Mouse (Mus musculus) left cerebral cortex, postnatal 14 days (tissue): ENCODE results near the gene Arhgap9. TPM values are rescaled to one million over a fixed set of nuclear protein-coding genes. Genes with fewer than 3 reads are reported as not detected.

ENCODE experiments used
- DNase-seq, 2 experiments: peaks; one replicate each; pipeline ENCODE4 v3.0.0; 2021 to 2022; ENCODE audit warnings: low spot score in 2 of 2, mixed read lengths in 1 of 2
- intact Hi-C: fragments of 180-260 bp; cut with DNase I; formaldehyde crosslinking; loops from one replicate; pipeline ENCODE4 v1.15.1; 2025
- long read RNA-seq, 2 experiments: library from polyadenylated mRNA; stranded (forward); transcript quantifications; one replicate each; pipeline ENCODE4 v2.0.0; 2021
- total RNA-seq, 2 experiments: library from RNA; stranded (reverse); gene quantifications; 2 replicates each; pipeline ENCODE4 v1.2.3; 2021

The Arhgap9 gene
- 1 to 10 TPM in 1 of 2 experiments, under 1 TPM in 1; 0.66 to 1.2 TPM for total RNA-seq
- long read RNA-seq, experiment 1, partial matches to known transcripts = 0 of 1 reads
- long read RNA-seq, experiment 1, other reads (novel, unspliced or antisense) = 0 of 1 reads
- long read RNA-seq, experiment 2, partial matches to known transcripts = 0 of 3 reads
- long read RNA-seq, experiment 2, other reads (novel, unspliced or antisense) = 0 of 3 reads

DNA sequence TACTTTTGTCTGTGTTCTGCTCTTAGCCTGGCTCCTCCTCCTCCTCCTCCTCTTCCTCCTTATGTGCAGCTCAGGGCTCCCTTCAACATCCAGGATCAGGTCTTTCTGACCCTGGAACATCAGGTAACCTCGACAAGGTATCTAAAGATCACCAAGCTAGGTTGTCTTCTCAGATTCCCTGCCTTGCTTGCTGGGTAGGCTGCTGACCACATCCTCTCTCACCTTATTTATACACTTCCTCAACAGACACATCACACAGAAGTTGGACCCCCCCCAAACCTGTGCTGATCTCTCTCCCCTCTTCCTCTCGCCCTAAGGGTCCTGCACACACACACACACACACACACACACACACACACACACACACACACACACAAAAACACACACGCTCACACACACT is at the start of gene Arhgap9:
Gene Arhgap9 (plus strand): TSS at position 344 of the 400 bp plus-strand sequence.
- DNase-seq = no peak
- intact Hi-C loops = no loop called here

DNA sequence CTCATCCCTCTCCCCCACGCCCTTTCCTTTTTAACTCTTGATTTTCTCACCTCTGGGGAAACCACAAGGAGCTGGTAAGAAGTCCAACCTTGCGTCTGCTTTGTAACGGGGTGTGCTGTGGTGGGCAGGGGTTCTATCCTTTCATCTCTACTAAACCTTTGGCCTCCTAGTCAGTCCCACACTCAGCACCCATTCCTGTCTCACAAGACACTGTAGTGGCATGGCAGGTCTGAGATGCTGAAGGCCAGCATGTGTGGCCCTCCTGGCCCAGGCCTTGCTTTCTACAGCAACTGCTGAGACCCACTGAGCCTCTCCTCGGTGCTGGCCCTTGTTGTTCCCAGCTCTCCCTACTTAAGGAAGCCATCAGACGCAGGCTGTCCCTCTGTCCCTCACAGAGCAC is 49.4 kb upstream of the Arhgap9 start:
- intact Hi-C loops = no loop called here
- DNase-seq = no peak

DNA sequence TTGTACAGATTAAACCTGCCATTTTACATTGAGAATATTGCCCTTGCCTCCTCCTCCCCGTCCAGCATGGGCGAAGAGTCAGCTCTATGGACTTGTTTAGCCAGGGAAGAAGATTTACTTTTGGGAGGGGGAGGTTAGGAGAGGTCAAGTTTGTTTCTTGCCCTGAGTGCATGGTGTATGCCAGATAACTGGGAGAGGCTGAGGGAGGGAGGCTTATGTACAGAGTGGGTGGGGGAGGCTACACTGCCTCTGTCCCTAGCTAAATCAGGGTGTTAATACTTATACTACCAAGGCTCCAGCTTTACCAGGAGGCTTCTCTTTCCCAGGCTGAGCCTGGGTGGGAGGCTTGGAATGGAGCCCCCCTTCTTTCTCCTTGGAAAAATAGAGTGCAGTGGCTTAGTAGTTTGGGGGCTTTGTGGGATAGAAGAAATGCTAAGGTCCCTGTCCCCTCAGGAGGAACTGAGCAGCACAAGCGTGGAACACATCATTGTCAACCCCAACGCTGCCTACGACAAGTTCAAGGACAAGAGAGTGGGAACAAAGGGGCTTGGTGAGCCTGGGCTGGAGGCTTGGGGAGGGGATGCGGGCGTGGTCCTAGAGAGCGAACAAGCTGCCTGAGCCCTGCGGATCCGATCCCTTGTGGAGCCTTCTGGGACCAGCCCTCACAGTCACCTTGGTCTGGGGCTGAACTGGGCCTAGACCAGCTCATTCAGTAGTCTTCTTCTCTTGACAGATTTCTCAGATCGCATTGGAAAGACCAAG is 47.3 kb upstream of the Arhgap9 start:
- intact Hi-C loops = no loop called here
- no peak for DNase-seq

DNA sequence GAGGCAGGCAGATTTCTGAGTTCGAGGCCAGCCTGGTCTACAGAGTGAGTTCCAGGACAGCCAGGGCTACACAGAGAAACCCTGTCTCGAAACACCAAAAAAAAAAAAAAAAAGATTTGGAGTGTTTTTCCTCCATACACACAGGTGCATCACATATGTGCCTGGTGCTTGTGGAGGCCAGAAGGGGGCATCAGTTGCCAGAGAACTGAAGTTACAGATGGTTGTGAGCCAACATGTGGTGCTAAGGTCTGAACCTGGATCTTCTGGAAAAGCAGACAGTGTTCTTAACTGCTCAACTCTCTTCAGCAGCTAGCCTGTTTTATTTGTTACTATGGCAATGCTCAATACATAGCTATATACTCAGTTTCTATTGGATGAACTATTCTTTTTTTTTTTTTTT is 42.0 kb upstream of the Arhgap9 start:
- DNase-seq = no peak
- intact Hi-C loops = no loop called here

DNA sequence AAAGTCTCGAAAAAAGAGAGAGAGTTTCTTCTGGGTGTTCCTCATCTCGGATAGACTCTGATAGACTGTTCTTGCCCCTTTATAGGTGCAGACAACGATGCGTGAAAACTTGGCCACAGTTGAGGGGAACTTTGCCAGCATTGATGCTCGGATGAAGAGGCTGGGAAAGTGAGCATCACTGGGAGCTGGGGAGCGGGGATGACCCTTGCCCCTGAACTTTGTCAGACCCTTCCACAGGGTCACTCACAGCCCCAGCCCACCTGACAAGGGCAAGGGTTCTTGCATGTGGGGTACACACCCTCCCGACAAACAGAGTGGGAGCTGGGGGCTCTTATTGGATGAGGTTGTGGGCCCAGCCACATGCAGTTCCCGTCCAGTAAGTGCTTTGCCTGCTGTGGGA is 40.4 kb upstream of the Arhgap9 start:
- intact Hi-C loops = no loop called here
- DNase-seq = no peak

DNA sequence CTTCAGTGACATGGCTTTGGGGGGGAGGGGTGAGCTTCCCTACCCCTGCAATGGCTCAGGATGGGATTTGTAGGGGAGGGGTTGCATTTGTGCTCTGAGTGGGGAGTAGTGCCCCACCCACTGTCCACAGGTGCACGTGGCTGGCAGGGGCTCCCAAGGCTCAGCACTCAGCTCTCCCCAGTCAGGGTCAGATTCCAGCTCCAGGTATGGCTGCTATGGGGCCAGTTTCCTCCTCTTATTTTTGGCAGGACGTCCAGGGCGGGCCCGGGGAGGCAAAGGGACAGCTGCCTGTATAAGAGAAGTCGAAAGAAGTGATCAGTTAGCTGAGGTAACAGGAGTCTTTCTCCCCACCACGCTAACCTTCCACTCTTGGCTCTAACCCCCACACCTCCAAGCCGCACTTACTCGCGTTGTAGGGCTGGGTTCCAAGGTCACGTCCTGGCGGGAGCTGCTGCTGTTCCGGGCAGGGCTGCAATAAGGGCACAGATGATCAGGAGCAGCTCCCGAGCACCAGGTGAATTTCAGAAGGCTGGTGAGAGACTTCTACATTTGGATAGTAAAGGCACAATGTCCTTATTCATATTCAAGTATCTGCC is 39.0 kb upstream of the Arhgap9 start:
- intact Hi-C loops = no loop called here
- DNase-seq = no peak

DNA sequence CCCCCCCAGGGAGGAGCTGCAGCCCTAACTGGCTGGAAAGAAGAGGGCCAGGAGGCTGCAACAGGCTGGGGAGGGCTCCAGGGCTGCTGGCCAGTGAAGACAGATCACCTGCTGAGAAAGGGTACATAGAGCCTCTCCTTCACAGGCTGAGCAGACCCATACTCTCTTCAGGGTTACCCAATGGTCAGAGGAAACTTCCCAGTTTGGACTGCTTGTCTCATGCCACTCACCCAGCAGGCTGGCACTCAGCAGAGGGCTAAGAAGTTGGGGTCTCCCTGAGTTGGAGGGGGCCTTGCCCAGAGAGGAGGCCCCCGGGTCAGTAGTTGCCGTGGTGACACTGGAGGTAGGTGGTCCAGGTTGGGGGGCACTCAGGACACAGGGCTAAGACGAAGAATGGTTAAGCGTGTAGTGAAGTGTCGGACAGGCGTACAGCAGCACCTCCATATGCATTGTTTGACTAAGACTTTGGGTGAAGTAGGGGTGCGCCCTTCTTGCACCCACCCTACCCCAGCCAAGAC is 37.6 kb upstream of the Arhgap9 start:
- no peak for DNase-seq
- intact Hi-C loops = no loop called here

DNA sequence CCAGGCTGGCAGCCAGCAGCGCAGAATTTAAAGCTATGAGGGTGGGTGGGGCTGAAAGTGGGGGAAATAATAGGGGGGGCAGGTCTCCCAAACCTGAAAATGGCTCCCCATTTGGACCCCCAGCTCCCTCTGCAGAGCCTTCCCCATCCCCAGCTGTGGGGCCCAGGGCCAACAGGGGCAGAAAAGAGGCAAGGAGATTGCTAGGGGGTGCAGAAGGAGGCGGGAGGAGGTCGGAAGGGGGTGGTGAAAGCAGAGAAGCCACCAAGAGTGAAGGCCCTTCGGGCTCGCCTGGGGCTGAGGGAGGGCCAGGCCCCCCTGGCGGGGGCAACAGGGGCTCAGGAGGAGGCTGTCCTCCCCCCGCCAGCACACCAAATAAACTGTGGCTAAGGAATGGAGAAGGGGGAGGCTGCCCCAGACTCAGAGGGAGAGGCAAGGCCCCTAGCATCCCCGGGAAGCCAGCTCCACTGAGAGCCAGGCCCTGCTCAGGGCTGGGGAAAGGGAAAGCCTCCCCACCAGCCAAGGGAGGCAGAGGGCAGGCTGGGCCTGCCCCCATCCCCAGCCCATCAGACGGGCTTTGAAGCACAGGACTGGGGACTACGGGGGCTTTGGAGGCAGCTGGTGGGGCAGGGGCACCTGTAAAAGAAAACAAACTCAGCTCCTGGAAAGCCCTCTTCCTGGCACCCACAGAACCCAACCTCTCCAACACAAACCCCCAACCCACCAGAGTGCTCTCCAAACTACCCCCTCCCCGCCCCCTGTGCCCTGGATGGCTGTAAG is 36.9 kb upstream of the Arhgap9 start:
- intact Hi-C loops = no loop called here
- no peak for DNase-seq

DNA sequence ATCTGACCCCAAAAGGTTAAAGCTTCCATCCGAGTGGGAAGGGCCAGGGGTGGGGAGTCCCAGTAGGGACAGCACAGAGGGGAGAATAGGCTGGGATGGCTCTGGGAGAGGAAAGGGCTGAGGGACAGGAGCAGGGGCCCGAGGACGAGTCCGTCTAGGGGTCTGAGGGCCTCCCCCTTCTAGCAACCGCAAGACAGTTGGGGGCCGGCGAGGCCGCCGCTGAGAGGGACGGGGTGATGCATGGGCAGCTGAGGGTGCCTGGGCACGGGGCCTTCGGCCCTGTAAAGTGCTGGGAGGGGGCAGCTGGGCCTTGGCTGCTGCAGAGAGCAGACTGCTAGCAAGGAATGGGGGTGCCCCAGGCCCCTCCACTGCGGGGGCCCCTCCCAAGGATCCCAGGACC is 36.1 kb upstream of the Arhgap9 start:
- intact Hi-C loops = no loop called here

DNA sequence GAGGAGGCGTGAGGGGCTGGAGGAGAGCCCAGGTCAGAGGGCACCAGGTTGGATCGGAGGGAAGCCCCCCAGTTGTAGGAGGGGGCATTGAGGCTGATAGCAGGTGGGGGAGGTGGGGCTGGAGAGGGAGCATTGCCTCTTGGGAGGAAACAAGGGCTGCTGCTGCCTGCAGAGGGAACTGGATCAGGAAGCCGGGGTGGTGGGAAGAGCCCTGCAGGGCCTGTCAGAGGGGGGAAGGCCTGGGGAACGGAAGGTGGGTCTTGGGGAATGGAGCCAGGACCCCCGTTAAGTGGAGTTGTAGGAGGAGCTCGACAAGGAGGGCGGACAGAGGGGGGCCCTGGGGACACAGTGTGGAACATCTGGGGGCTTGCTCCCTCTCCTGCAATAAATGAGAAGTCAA is 35.6 kb upstream of the Arhgap9 start:
- intact Hi-C loops = no loop called here
- no peak for DNase-seq

More for the DNA sequence above, 36.1 kb upstream of the Arhgap9 start:
- no peak for DNase-seq

DNA sequence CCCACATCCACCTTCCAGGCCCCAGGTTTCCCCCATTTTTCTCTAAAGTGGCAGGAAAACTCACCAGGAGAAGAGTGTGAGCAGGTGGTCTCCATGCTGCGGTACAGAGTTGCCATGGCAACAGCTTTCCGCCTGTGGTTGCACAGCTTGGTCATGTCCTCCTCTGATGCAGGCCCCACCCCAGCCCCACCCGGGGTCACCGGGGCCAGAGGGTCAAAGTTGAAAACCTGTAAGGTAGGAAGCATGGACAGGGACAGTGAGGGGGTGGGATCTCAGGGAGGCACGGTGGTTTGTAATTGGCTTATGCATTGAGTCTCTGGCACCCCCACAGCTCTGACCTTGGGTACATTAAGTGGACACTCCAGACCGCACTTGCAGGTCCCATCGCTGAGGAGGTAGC is 35.0 kb upstream of the Arhgap9 start:
- no peak for DNase-seq
- intact Hi-C loops = no loop called here

DNA sequence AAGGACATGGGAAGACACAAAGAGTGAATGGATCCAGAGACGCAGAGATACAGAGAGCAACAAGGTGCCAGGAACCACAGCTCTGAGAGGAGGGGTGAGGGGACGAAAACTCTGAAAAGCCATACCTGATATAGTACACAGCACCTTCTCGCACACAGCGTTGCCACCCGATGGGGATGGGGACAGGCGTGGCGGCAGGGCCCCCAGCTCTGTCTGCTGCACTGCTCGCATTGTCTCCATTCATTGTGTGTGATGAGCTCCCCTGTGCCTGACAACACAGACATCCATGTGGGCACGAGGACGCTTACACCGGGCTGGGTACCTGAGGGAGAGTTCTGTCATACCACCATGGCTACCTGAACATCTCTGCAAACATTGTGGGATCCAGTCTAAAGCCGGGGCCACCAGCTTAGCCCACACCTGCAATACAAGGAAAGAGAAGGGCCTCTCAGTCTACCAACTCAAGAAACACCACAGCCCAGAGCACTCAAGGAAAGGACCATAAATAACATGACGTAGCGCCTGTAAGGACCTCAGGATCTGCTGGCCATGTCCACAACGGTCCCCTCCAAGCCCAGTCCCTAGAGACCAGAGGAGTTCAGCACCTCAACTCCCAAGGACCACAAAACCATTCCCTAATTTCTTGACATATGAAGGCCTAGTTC is 34.4 kb upstream of the Arhgap9 start:
- intact Hi-C loops = no loop called here
- DNase-seq = no peak

DNA sequence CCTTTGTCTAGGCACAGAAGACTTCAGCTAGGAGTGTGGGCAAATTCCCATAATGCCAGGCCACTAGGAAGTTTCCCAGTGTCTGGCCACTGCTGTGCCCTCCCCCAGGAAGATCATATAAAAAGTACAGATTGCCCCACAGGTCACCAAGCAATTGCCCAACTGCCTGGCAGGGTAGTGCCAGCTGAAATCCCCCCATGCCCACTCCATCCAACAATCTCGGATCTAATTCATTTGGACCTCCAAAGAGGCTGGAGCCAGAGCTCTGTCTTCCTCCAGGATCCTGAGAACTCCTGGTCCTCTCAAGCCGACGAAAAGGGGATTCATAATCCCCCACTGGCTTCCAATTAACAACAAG is 33.8 kb upstream of the Arhgap9 start:
- DNase-seq = no peak
- intact Hi-C loops = loop anchor here (2.0 kb wide), 1 partner anchor 21 kb away; the partner anchor contains the start of gene Dctn2

DNA sequence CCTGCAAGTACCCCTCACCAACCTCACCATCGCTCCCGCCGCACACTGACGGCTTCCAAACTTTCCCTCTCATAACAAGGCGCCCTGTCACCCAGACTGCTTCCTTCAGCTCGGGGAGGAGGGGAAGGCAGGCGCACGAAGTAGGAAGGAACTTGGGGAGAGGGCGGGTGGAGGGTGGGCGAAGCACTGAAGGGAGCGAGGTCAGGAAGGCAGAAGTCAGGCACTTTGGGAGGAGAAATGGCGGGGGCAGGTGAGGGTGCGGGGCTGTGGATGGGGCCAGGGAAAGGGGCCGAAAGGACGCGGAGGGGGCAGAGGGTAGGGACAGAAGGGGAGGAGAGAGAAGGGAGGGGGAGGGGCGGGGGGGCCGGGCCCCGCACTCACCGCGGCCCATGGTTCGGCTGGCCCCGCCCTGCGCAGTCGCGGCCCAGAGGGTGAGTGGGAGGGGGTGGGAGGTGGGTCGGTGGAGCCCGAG is 33.4 kb upstream of the Arhgap9 start:
- intact Hi-C loops = loop anchor here (2.0 kb wide), 1 partner anchor 22 kb away; the partner anchor contains the start of gene Dctn2
- DNase-seq = peak; percentile 34 to 37

DNA sequence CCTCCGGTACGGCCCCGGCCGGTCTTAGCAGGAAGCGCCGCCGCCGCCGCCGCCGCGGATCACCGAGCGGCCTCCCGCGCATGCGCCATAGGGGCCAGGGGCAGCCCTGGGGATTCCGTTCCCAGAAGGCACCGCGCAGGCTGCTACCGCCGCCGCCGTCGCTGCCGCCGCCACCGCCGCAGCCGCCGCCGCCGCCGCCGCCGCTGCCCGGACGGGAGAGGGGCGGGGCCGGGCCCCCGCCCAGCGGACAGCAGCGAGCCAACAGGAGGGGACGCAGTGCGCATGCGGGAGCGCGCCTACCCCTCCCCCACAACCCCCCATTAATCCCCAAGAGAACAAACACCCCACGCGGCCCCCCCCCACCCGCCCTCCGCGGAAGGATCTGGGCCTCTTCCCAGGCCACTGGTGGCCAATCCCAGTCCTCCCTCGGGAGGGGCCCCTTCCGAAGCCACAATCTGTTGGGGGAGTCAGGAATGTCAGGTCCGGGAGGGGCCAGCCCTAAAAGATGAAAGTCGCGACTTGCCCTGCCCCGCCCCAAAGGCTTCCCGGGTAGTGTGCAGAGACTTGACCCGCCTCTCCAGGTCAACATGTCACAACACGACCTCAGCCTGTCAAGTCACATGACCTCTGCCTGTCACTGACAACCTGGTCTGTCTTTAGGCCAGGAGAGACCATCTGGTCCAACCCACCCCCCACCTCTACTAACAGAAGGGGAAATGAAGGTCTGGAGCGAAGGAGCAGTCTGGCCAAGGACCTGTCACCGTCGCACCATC is 32.8 kb upstream of the Arhgap9 start, which contains the start of gene Mbd6:
Gene Mbd6 (minus strand): TSS at position 219 of the 773 bp plus-strand sequence.
- intact Hi-C loops = loop anchor here (2.0 kb wide), 1 partner anchor 22 kb away; the partner anchor contains the start of gene Dctn2
- DNase-seq = peak; percentile 83

DNA sequence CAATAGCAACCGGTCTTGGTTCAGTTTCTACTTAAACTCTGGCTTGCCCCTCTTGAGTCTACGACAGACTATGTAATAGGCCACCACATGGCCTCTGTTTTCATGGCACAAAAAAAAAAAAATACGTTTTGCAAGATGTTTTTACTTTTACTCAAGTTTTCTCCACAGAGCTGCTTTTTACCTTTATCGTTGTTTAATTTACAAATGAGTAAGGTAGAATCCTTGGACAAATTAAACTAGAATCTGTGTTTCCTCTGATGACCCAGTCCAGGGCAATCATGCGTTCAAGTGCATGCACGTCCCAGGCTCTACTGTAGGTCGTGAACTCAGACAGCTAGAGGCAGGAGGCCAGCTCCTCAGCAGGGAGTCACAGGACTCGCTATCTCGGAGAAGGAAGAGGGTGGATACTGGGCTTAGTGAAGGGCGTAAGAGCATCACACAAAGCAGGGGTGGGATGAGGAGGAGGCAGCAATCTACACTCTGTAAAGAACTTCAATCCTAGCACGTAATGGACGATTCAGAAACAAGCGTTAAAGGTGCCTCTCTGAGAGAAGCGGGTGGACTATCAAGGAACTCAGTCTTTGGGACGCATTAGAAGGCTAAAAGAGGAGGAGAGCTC is 32.1 kb upstream of the Arhgap9 start:
- intact Hi-C loops = loop anchor here (2.0 kb wide), 1 partner anchor 23 kb away; the partner anchor contains the start of gene Dctn2
- peak; percentile 44 to 45 for DNase-seq

DNA sequence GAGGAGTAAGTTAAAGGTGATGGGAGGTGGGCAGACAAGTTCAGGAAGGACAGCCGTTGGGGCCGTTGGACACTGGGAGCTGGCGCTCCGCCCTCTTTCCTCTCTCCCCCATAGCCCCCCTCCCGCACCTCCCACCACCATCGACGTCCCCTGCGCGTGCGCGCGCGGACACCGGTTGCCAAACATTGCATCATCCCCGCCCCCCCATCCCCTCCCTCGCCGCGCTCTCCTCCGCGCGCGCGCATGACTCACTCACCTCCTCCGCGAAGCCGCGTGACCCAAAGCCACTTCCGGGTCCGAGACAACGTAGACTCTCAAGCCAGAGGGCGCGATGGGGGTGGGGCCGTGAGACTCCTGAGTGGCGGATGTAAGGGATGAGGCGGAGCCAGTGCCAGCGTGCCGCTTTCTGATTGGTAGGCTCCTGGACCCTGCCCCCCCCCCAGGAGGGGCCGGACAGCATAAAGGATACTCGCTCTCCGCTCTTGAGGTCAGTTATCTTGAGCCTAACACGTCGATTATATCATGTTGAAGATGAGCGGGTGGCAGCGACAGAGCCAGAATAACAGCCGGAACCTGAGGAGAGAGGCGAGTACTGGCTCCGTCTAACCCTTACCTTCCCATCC is 31.3 kb upstream of the Arhgap9 start:
- peak; percentile 100 for DNase-seq
- intact Hi-C loops = no loop called here
